Mouse (Mus musculus) heart, embryonic 15.5 days (tissue): Measurements from ENCODE around the gene Hmgcll1. TPM values are rescaled to one million over a fixed set of nuclear protein-coding genes. Genes with fewer than 3 reads are reported as not detected.

Experiments used
- ATAC-seq: fragments of 200-750 bp; cut with Nextera tagmentation; replicated peaks from 2 replicates; pipeline ENCODE4 v1.8.0; 2017; ENCODE audit warnings: low read depth, moderate TSS enrichment; ENCODE audit not compliant: insufficient number of reproducible peaks, insufficient read depth, low FRiP score
- H3K27ac ChIP-seq: fragments of 300-500 bp; sonication (generic); 2 replicates; pipeline ENCODE4 v1.5.1; 2015; ENCODE audit warnings: mild to moderate bottlenecking, inconsistent platforms
- H3K27me3 ChIP-seq: fragments of 300-500 bp; sonication (generic); 2 replicates; pipeline ENCODE4 v1.6.1; 2015; ENCODE audit warnings: inconsistent platforms
- H3K36me3 ChIP-seq: fragments of 300-500 bp; sonication (generic); 2 replicates; pipeline ENCODE4 v1.6.1; 2015; ENCODE audit warnings: mild to moderate bottlenecking, inconsistent platforms
- H3K4me1 ChIP-seq: fragments of 300-500 bp; sonication (generic); replicated peaks from 2 replicates; pipeline ENCODE4 v1.6.1; 2015; ENCODE audit warnings: inconsistent platforms
- H3K4me2 ChIP-seq: fragments of 300-500 bp; sonication (generic); 2 replicates; pipeline ENCODE4 v1.6.1; 2015; ENCODE audit warnings: inconsistent platforms, mild to moderate bottlenecking, moderate library complexity
- H3K4me3 ChIP-seq: fragments of 300-500 bp; sonication (generic); 2 replicates; pipeline ENCODE4 v1.5.1; 2015; ENCODE audit warnings: mild to moderate bottlenecking, inconsistent platforms
- H3K9ac ChIP-seq: fragments of 300-500 bp; sonication (generic); 2 replicates; pipeline ENCODE4 v1.6.1; 2015; ENCODE audit warnings: mild to moderate bottlenecking, inconsistent platforms
- H3K9me3 ChIP-seq: fragments of 300-500 bp; sonication (generic); replicated peaks from 2 replicates; pipeline ENCODE4 v1.6.1; 2016; ENCODE audit warnings: inconsistent platforms
- WGBS: fragments of 180-500 bp; shearing (Covaris S2); methylation state at CpG from one replicate; pipeline ENCODE4 v1.1.7; 2015; ENCODE audit warnings: mixed read lengths; 5-methylcytosine and 5-hydroxymethylcytosine counted together
- polyA plus RNA-seq: library from polyadenylated mRNA; unstranded; fragments of >200 nt; fragmentation: Nextera tagmentation; extraction: Ambion mirVana; gene quantifications from 2 replicates; pipeline ENCODE4 v1.2.1, GENCODE M21; 2015

Hmgcll1 gene
- polyA plus RNA-seq = 1.0 and 1.7 TPM in 2 replicates

DNA sequence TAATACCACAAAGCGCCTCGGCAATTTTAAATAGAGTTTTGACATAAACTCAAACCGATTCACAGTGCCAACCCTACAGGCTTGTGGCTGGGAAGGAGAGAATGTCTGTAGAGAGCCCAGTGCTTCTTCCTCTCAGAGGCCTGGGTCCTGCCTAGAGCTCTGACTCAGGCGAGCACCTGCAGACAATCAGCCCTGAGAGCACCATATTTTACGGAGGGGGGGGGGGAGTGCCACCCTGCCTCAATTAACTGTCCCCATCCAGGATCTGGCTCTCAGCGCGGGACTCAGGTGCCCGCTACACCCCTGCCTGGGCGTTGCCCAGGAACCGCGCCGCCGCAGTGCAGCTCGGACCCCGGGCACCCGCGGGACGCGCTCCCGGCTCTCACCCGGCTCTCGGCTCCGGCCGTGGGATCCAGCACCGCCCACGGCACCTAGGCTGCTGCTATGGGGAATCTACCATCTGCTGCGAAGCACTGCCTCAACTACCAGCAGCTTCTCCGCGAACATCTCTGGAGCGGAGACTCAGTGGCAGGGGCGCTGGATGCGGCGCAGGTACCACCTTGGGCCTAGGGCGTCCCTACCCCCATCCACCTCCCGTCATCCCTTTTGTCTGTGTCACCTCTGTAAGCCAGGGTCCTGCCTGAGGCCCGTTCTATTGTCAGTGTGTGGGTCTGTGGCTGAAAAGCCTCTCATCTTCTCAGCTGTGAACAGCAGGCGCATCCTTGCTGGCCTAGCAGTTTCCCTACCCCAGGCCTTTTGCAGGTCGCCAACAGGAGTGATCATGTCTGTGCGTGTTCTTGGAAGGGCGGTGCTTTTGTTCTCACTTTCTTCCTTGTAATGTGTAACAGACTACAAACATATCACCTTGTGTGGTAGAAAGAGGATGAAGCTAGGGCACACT is at the start of gene Hmgcll1:
TSS of gene Hmgcll1 (plus strand) at position 225 of the 901 bp plus-strand sequence.
- H3K36me3 ChIP-seq = no peaks in the 10 kb centered on the region
- WGBS = 7% methylated on average over 40 of the region's 40 CpGs
- 0 out of 2 replicates have a peak, but pooled peaks cover 6% of the 10 kb centered on the region for H3K4me1 ChIP-seq
- H3K27me3 ChIP-seq = no peaks in the 10 kb centered on the region
- H3K4me3 ChIP-seq = peak within 1 kb of the TSS; percentile 59
- peak; percentile 69 for ATAC-seq
- H3K9ac ChIP-seq = peak within 1 kb of the TSS; percentile 57
- H3K9me3 ChIP-seq = no peaks in the 10 kb centered on the region
- H3K27ac ChIP-seq = no peak within 1 kb of the TSS
- H3K4me2 ChIP-seq = peak within 1 kb of the TSS; percentile 92

DNA sequence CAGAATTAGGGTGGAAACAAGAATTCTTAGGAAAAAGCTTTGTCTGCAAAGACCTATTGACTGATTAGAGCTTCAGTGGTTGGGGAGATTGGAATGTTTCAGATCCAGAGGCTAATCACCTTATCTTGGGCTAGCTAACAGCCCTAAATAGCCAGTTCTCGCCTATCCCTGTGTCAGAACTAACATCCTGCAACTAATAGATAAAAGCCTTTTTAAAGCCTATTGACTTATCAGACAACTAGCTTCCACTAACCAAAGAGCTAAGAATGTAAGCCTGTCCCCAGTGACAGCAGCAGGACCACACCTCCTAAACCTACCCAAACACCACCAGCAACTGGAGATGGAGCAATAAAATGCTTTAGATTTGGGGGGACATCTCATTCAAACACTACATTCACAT is 34.6 kb upstream of the Hmgcll1 start:
- Histone ChIP-seq H3K36me3 (no peaks in the 10 kb centered on the region), H3K27me3 (no peaks in the 10 kb centered on the region), H3K4me3 (no peak overlapping the region), H3K9me3 (no peaks in the 10 kb centered on the region), H3K4me1 (no peaks in the 10 kb centered on the region), H3K9ac (no peak overlapping the region), H3K4me2 (no peak overlapping the region), H3K27ac (no peak overlapping the region)
- ATAC-seq = no peak
- 48% methylated on average over 1 of the region's 1 CpGs for WGBS

DNA sequence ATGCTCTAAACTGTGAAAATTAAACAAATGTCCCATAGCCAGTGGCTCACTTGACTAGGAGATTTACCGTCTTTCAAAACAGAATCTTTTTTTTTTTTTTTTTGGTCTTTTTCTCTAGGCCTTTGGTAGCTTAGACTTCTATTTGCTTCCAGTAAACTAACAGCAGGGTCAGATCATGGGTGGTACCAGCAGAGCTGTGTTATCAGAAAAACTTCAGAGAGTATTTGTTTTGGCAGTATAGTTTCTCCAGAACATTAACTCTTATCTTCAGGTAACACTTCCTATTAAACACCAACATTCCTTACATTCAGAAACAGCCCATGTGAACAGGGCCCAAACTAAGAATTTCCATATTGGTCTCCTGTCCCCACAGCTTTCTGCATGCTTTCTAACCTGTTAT is 33.5 kb upstream of the Hmgcll1 start:
- no peaks in the 10 kb centered on the region for H3K4me1 ChIP-seq
- no peak for ATAC-seq
- H3K4me2 ChIP-seq = no peak overlapping the region
- no peaks in the 10 kb centered on the region for H3K27me3 ChIP-seq
- H3K4me3 ChIP-seq = no peak overlapping the region
- no peaks in the 10 kb centered on the region for H3K9me3 ChIP-seq
- H3K9ac ChIP-seq = no peak overlapping the region
- H3K27ac ChIP-seq = no peak overlapping the region
- H3K36me3 ChIP-seq = no peaks in the 10 kb centered on the region
- 78% methylated on average over 1 of the region's 1 CpGs for WGBS

GRCm38 (mm10) chr9:75989491-75989890 is 25.2 kb upstream of the Hmgcll1 start:
- H3K4me2 ChIP-seq = no peak overlapping the region
- 63% methylated on average over 4 of the region's 4 CpGs for WGBS

DNA sequence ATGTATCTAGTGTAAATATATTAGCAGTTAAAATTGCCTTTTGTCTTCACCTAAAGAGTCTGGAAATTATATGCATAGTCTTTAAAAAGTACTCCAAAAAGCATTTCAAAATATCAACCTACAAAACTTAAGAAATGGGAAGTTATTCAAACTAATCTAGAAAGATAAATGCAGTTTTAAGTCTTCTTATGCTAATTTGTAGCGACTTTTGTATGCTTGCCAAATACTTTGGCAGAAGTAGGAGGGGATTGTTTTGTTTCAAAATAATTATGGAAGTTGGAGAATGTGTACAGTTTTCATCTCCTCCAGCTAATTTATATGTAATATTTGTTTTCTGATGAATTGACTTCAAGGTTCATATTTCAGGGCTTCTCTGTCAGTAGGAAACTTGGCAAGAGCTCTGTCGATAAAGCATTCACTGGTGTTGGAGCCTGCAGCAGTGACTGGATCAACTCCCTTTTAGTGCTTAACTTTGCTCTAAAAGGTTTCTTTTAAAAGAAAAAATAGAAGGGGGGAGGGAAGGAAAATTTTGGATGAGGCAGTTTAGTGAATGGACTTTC is 15.8 kb upstream of the Hmgcll1 start:
- Histone ChIP-seq H3K4me2 (no peak overlapping the region), H3K9me3 (no peaks in the 10 kb centered on the region), H3K4me1 (peaks cover 2% of the 10 kb centered on the region; the same call in 1 of the 2 replicates), H3K27me3 (no peaks in the 10 kb centered on the region), H3K36me3 (no peaks in the 10 kb centered on the region), H3K9ac (no peak overlapping the region), H3K4me3 (no peak overlapping the region), H3K27ac (no peak overlapping the region)
- no peak for ATAC-seq
- WGBS = 51% methylated on average over 2 of the region's 2 CpGs

More at GRCm38 (mm10) chr9:75989491-75989890, 25.2 kb upstream of the Hmgcll1 start:
- no peak overlapping the region for H3K9ac ChIP-seq
- no peaks in the 10 kb centered on the region for H3K9me3 ChIP-seq
- H3K4me1 ChIP-seq = no peaks in the 10 kb centered on the region
- H3K27ac ChIP-seq = no peak overlapping the region
- no peaks in the 10 kb centered on the region for H3K27me3 ChIP-seq
- no peaks in the 10 kb centered on the region for H3K36me3 ChIP-seq
- no peak for ATAC-seq
- H3K4me3 ChIP-seq = no peak overlapping the region

GRCm38 (mm10) chr9:76000876-76001858 is 13.5 kb upstream of the Hmgcll1 start:
- Histone ChIP-seq H3K4me1 (peaks cover 6% of the 10 kb centered on the region; the same call in 1 of the 2 replicates), H3K9ac (no peak overlapping the region), H3K4me3 (no peak overlapping the region), H3K27me3 (no peaks in the 10 kb centered on the region), H3K27ac (no peak overlapping the region), H3K4me2 (no peak overlapping the region), H3K36me3 (no peaks in the 10 kb centered on the region), H3K9me3 (no peaks in the 10 kb centered on the region)
- 55% methylated on average over 10 of the region's 10 CpGs for WGBS
- ATAC-seq = peak; percentile 10; the same call in 1 of the 2 replicates

DNA sequence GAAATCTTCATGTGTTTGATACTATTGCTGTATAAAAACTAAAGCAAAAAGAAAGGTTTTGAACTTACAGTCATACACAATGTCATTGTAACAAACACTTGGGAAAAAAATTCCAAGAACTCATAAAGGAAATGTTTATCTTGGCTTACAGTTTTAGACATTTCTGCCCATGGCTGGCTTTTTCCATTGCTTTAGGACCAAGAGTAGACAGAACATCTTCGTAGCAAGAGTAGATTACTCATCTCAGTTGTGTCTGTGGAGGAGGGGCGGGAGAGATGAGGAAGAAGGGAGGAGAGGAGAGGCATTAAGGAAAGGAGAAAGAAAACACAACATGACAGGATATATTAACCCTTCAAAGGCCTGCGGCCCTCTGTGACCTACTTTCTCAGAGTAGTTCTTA is 11.6 kb upstream of the Hmgcll1 start:
- 68% methylated on average over 3 of the region's 3 CpGs for WGBS
- ATAC-seq = no peak
- Histone ChIP-seq H3K9me3 (no peaks in the 10 kb centered on the region), H3K27ac (no peak overlapping the region), H3K9ac (no peak overlapping the region), H3K4me2 (no peak overlapping the region), H3K4me3 (no peak overlapping the region), H3K4me1 (peaks cover 6% of the 10 kb centered on the region; the same call in 1 of the 2 replicates), H3K36me3 (no peaks in the 10 kb centered on the region), H3K27me3 (no peaks in the 10 kb centered on the region)

DNA sequence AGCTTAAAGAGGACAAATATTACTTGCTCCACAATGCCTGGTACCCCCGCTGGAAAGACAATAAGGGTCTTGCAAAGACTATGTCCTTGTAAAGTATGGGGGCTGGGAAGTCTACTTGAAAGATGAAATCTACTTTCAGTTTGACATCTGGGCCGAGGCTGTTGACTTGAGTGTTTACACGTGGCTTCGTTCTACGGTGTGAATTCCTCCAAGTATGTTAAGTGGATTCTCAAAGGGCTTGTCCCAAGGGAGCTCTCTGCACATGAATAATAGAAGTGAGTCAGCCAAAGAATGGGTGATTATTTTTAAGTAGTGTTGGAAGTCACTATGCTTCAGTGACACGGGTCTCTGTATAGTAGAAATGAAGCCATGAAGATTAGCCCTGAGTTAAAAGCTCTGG is 11.0 kb upstream of the Hmgcll1 start:
- Histone ChIP-seq H3K4me2 (no peak overlapping the region; the same call in 1 of the 2 replicates), H3K9me3 (no peaks in the 10 kb centered on the region), H3K27me3 (no peaks in the 10 kb centered on the region), H3K4me1 (peaks cover 6% of the 10 kb centered on the region; the same call in 1 of the 2 replicates), H3K9ac (no peak overlapping the region), H3K4me3 (no peak overlapping the region), H3K36me3 (no peaks in the 10 kb centered on the region), H3K27ac (no peak overlapping the region)
- 32% methylated on average over 6 of the region's 6 CpGs for WGBS
- ATAC-seq = no peak

GRCm38 (mm10) chr9:76007342-76007970 is 7.2 kb upstream of the Hmgcll1 start:
- no peak for ATAC-seq
- WGBS = 25% methylated on average over 6 of the region's 6 CpGs
- H3K4me2 ChIP-seq = no peak overlapping the region
- no peak overlapping the region for H3K27ac ChIP-seq
- peaks cover 6% of the 10 kb centered on the region; the same call in 1 of the 2 replicates for H3K4me1 ChIP-seq
- no peak overlapping the region for H3K4me3 ChIP-seq
- H3K9ac ChIP-seq = no peak overlapping the region
- H3K27me3 ChIP-seq = no peaks in the 10 kb centered on the region
- no peaks in the 10 kb centered on the region for H3K36me3 ChIP-seq
- H3K9me3 ChIP-seq = no peaks in the 10 kb centered on the region

- Histone ChIP-seq H3K4me3 (no peak overlapping the region), H3K27ac (no peak overlapping the region), H3K27me3 (no peaks in the 10 kb centered on the region), H3K9ac (no peak overlapping the region), H3K4me2 (no peak overlapping the region), H3K9me3 (no peaks in the 10 kb centered on the region), H3K36me3 (no peaks in the 10 kb centered on the region), H3K4me1 (0 out of 2 replicates have a peak, but pooled peaks cover 6% of the 10 kb centered on the region)
- no peak for ATAC-seq
- 69% methylated on average over 6 of the region's 6 CpGs for WGBS
These were observed 866 bp upstream of the Hmgcll1 start for GRCm38 (mm10) chr9:76013789-76014188.
